Mouse (Mus musculus): ENCODE data around the gene Mov10l1. TPM values are rescaled to one million over a fixed set of nuclear protein-coding genes. Genes with fewer than 3 reads are reported as not detected.

The Mov10l1 gene
- total RNA-seq (2023), result not detected in 4 replicates

DNA sequence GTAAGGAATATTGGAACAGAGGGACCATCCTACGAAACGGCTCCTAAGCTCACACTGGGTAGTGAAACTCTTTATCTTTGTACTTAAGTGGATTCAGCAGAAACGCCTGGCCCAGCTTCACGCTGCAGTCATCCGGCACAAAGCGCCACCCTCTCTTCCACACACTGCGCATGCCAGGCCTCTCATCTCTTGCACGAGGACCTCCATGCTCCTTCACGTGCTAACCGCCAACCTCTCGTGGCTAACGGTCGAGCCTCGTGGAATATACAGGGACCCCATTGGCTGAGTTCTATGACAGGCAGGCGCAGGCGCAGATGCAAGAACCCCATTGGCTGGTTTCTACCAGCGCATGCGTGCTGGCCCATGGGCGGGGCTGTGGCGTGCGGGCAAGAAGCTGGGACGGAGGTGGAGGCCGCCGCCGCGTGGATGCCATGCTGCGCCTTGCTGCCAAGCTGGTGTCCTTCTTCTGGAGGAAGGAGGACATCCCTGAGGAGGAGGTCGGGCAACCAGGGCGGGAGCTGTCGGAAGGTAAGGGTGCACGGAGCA, at the start of gene Mov10l1:
TSS of gene Mov10l1 (plus strand) at position 376 of the 546 bp plus-strand sequence.

GRCm38 (mm10) chr15:88954368-88955072, 28.2 kb upstream of the Mov10l1 start, which contains the start of gene Ttll8:
Gene Ttll8 (minus strand): TSS chr15:88954418.

DNA sequence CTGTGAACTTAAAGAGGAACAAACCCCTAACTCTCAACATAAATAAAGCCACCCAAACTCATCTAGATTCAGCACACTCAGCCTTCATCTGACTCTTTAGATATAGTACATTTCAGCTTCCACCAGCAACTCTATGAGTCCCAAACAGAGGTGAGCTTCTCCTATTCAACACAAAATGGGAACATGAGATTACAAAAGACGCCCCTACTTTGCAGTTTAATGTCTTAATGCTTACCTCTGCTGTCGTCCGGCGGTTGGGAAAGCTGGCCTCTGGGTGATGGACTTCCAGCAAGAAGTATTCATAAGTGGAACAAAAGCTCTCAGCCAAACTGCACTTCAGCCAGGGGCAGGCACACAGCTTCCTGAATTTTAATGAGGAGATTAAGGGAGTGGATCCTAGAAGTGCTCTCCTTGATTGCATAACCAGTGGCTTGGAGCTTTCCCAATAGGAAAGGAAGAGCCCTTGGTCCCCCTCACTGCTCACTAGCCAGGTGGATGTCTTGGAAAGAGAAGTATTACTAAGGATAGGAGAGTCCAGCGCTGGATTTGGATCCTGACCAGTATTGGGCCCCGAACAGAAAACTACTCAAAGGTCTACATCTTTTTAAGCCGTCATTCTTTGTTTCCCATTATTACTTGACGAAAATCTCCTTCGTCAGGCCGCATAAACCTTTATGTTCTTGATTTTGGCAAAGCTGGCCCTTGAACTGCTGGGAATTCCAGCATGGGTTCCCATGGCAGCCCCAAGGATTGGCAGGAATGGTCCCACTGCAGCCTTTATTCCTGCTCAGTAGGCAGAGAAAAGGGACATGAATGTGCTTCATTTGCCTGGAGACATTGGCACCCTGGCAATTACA, 4.2 kb upstream of the Mov10l1 start, which contains the start of gene Mlc1:
TSS of gene Mlc1 (minus strand) at position 727 of the 857 bp plus-strand sequence.

GRCm38 (mm10) chr15:89059161-89059931, 76.6 kb downstream of the Mov10l1 start, which contains the start of gene Panx2:
Gene Panx2 (plus strand): TSS chr15:89059734.

GRCm38 (mm10) chr15:89074613-89075477, 92.1 kb downstream of the Mov10l1 start, which contains the start of gene Trabd:
Gene Trabd (plus strand): TSS chr15:89075124.

DNA sequence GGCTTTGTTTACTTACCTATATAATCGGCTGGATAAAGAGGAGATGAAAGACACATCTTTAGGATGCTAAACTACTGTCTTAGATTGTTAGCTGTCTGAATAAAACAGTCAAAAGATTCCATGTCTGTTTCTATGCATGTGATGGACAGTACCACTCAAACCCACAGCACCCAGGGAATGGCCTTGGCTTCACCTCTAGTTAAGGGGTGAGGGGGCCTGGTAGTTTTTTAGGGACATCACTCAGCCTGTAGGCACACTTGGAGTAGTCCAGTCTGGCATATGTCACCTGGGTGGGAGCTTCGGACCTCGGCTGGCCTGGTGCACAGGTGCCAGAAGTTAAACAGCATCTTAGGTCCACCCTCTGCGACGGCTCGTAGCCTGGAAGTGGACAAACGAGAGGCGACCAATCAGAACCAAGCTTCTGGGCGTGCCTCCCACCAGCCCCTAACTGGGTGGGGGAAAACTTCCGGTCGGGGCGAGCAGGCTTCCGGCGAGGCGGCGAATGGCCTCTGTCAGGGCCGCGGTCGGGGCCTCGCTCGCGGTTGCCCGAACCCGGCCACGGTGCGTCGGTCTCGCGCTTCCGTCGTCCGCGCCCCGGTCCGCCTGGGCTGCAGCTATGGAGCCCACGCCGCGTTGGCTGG, 106.0 kb downstream of the Mov10l1 start, which contains the start of gene Selenoo:
TSS of gene Selenoo (plus strand) at position 478 of the 641 bp plus-strand sequence.

Other genes starting within 250 kb of the Mov10l1 start
- gene Brd1, start 248.7 kb upstream of the Mov10l1 start, total RNA-seq (2023), result 110 to 125 TPM (median 113 TPM) in 4 replicates
- 30.8 to 33.4 TPM (median 32.7 TPM) in 4 replicates for gene Zbed4, start 231.2 kb upstream of the Mov10l1 start, total RNA-seq (2023)
- gene Alg12, start 163.6 kb upstream of the Mov10l1 start, total RNA-seq (2023), result 17.9 to 20.3 TPM (median 19.7 TPM) in 4 replicates
- 29.7 to 34.6 TPM (median 32.8 TPM) in 4 replicates for gene Creld2, start 163.3 kb upstream of the Mov10l1 start, total RNA-seq (2023)
- gene Pim3, start 120.7 kb upstream of the Mov10l1 start, total RNA-seq (2023), result 132 to 156 TPM (median 147 TPM) in 4 replicates
- gene Ttll8, start 28.5 kb upstream of the Mov10l1 start, total RNA-seq (2023), result not detected in 4 replicates
- gene Mlc1, start 3.9 kb upstream of the Mov10l1 start, total RNA-seq (2023), result not detected in 4 replicates
- not detected in 4 replicates for gene Panx2, start 76.8 kb downstream of the Mov10l1 start, total RNA-seq (2023)
- 50.2 to 57.3 TPM (median 52.9 TPM) in 4 replicates for gene Trabd, start 92.2 kb downstream of the Mov10l1 start, total RNA-seq (2023)
- gene Selenoo, start 106.2 kb downstream of the Mov10l1 start, total RNA-seq (2023), result 23.2 to 26.5 TPM (median 23.9 TPM) in 4 replicates
- gene Tubgcp6, start 140.2 kb downstream of the Mov10l1 start, total RNA-seq (2023), result 55.4 to 58.7 TPM (median 55.8 TPM) in 4 replicates
- 83.7 to 94.1 TPM (median 89.5 TPM) in 4 replicates for gene Hdac10, start 145.8 kb downstream of the Mov10l1 start, total RNA-seq (2023)
- 14.5 to 18.8 TPM (median 16.9 TPM) in 4 replicates for gene Mapk12, start 157.8 kb downstream of the Mov10l1 start, total RNA-seq (2023)
- 73.3 to 78.7 TPM (median 77.4 TPM) in 4 replicates for gene Mapk11, start 166.7 kb downstream of the Mov10l1 start, total RNA-seq (2023)
- gene Plxnb2, start 197.9 kb downstream of the Mov10l1 start, total RNA-seq (2023), result 9.1 to 12.3 TPM (median 11.3 TPM) in 4 replicates
- 29.9 to 37.7 TPM (median 32.6 TPM) in 4 replicates for gene Dennd6b, start 213.6 kb downstream of the Mov10l1 start, total RNA-seq (2023)
- gene Ppp6r2, start 228.6 kb downstream of the Mov10l1 start, total RNA-seq (2023), result 53.3 to 62.4 TPM (median 58.4 TPM) in 4 replicates

Measured in B cell, adult 62 days (primary cell).